Mouse (Mus musculus): Measurements from ENCODE around the gene Ly6g6e. TPM values are rescaled to one million over a fixed set of nuclear protein-coding genes. Genes with fewer than 3 reads are reported as not detected.

Gene Ly6g6e
- polyA plus RNA-seq, 1 experiment from 2014 or later = 0.57 TPM

GRCm38 (mm10) chr17:35103221-35103690, 26.6 kb downstream of the Ly6g6e start:
- no peak overlapping the region for H3K4me2 ChIP-seq (ENCODE audit: low read depth, low read length, severe bottlenecking)
- DNase-seq (ENCODE audit: low spot score) (no peak), ATAC-seq (replicated peaks; ENCODE audit: low FRiP score) (no peak)
- no peak overlapping the region for H3K9ac ChIP-seq (ENCODE audit: low read length)
- peaks cover 7% of the 10 kb centered on the region for H3K36me3 ChIP-seq (ENCODE audit: control insufficient read depth, insufficient read depth, low read length)
- no peak overlapping the region for H3K4me3 ChIP-seq (ENCODE audit: low read depth, low read length)
- H3K9me3 ChIP-seq (ENCODE audit: control insufficient read depth, low read length) = no peaks in the 10 kb centered on the region
- no peaks in the 10 kb centered on the region for H3K4me1 ChIP-seq (replicated peaks; ENCODE audit: control insufficient read depth, insufficient read depth, low read length)
- H3K27ac ChIP-seq (ENCODE audit: low read depth, low read length) = no peak overlapping the region
- 79% methylated on average over 6 of the region's 6 CpGs for WGBS
- H3K27me3 ChIP-seq (ENCODE audit: control insufficient read depth, insufficient read depth, low read length) = no peaks in the 10 kb centered on the region

- no peaks in the 10 kb centered on the region for H3K27me3 ChIP-seq (ENCODE audit: control insufficient read depth, insufficient read depth, low read length)
- H3K27ac ChIP-seq (ENCODE audit: low read depth, low read length) = no peak overlapping the region
- no peak overlapping the region for H3K4me2 ChIP-seq (ENCODE audit: low read depth, low read length, severe bottlenecking)
- no peak overlapping the region for H3K9ac ChIP-seq (ENCODE audit: low read length)
- WGBS = 92% methylated on average over 7 of the region's 7 CpGs
- H3K4me1 ChIP-seq (replicated peaks; ENCODE audit: control insufficient read depth, insufficient read depth, low read length) = no peaks in the 10 kb centered on the region
- peaks cover 7% of the 10 kb centered on the region for H3K36me3 ChIP-seq (ENCODE audit: control insufficient read depth, insufficient read depth, low read length)
- H3K9me3 ChIP-seq (ENCODE audit: control insufficient read depth, low read length) = no peaks in the 10 kb centered on the region
- ATAC-seq (replicated peaks; ENCODE audit: low FRiP score) (no peak), DNase-seq (ENCODE audit: low spot score) (no peak)
- H3K4me3 ChIP-seq (ENCODE audit: low read depth, low read length) = no peak overlapping the region
Observed at GRCm38 (mm10) chr17:35104079-35104478, 27.4 kb downstream of the Ly6g6e start.

- Histone ChIP-seq H3K9ac (ENCODE audit: low read length) (no peak overlapping the region), H3K27ac (ENCODE audit: low read depth, low read length) (no peak overlapping the region), H3K4me1 (replicated peaks; ENCODE audit: control insufficient read depth, insufficient read depth, low read length) (no peaks in the 10 kb centered on the region), H3K4me3 (ENCODE audit: low read depth, low read length) (no peak overlapping the region), H3K27me3 (ENCODE audit: control insufficient read depth, insufficient read depth, low read length) (no peaks in the 10 kb centered on the region), H3K36me3 (ENCODE audit: control insufficient read depth, insufficient read depth, low read length) (peaks cover 7% of the 10 kb centered on the region), H3K4me2 (ENCODE audit: low read depth, low read length, severe bottlenecking) (no peak overlapping the region), H3K9me3 (ENCODE audit: control insufficient read depth, low read length) (no peaks in the 10 kb centered on the region)
- ATAC-seq (replicated peaks; ENCODE audit: low FRiP score) (no peak), DNase-seq (ENCODE audit: low spot score) (no peak)
- 81% methylated on average over 6 of the region's 6 CpGs for WGBS
Observed at GRCm38 (mm10) chr17:35104754-35105153, 28.1 kb downstream of the Ly6g6e start.

- Histone ChIP-seq H3K27ac (ENCODE audit: low read depth, low read length) (no peak overlapping the region), H3K9ac (ENCODE audit: low read length) (peak overlapping the region; percentile 53), H3K4me1 (replicated peaks; ENCODE audit: control insufficient read depth, insufficient read depth, low read length) (no peaks in the 10 kb centered on the region), H3K9me3 (ENCODE audit: control insufficient read depth, low read length) (no peaks in the 10 kb centered on the region), H3K36me3 (ENCODE audit: control insufficient read depth, insufficient read depth, low read length) (peaks cover 7% of the 10 kb centered on the region), H3K4me3 (ENCODE audit: low read depth, low read length) (no peak overlapping the region), H3K27me3 (ENCODE audit: control insufficient read depth, insufficient read depth, low read length) (no peaks in the 10 kb centered on the region), H3K4me2 (ENCODE audit: low read depth, low read length, severe bottlenecking) (peak overlapping the region; percentile 33; the same call in 1 of the 2 replicates)
- DNase-seq (ENCODE audit: low spot score) (no peak), ATAC-seq (replicated peaks; ENCODE audit: low FRiP score) (no peak)
- WGBS = 26% methylated on average over 13 of the region's 13 CpGs
Observed at GRCm38 (mm10) chr17:35105740-35106389, 29.2 kb downstream of the Ly6g6e start.

- ATAC-seq (replicated peaks; ENCODE audit: low FRiP score) = no peak
- H3K9ac ChIP-seq (ENCODE audit: low read length) = peak overlapping the region; percentile 53; the same call in 1 of the 2 replicates
- H3K27me3 ChIP-seq (ENCODE audit: control insufficient read depth, insufficient read depth, low read length) = no peaks in the 10 kb centered on the region
- H3K36me3 ChIP-seq (ENCODE audit: control insufficient read depth, insufficient read depth, low read length) = peaks cover 7% of the 10 kb centered on the region
- no peak overlapping the region for H3K27ac ChIP-seq (ENCODE audit: low read depth, low read length)
- WGBS = 71% methylated on average over 3 of the region's 3 CpGs
- H3K4me3 ChIP-seq (ENCODE audit: low read depth, low read length) = no peak overlapping the region
- H3K9me3 ChIP-seq (ENCODE audit: control insufficient read depth, low read length) = no peaks in the 10 kb centered on the region
- peak overlapping the region; percentile 33; the same call in 1 of the 2 replicates for H3K4me2 ChIP-seq (ENCODE audit: low read depth, low read length, severe bottlenecking)
- H3K4me1 ChIP-seq (replicated peaks; ENCODE audit: control insufficient read depth, insufficient read depth, low read length) = no peaks in the 10 kb centered on the region
- DNase-seq (ENCODE audit: low spot score) = no peak
Observed at GRCm38 (mm10) chr17:35106522-35106921, 29.8 kb downstream of the Ly6g6e start.

- Histone ChIP-seq H3K4me3 (ENCODE audit: low read depth, low read length) (no peak within 1 kb of the TSS), H3K4me2 (ENCODE audit: low read depth, low read length, severe bottlenecking) (no peak within 1 kb of the TSS), H3K36me3 (ENCODE audit: control insufficient read depth, insufficient read depth, low read length) (no peaks in the 10 kb centered on the region; the same call in 1 of the 2 replicates), H3K27me3 (ENCODE audit: control insufficient read depth, insufficient read depth, low read length) (no peaks in the 10 kb centered on the region), H3K9ac (ENCODE audit: low read length) (no peak within 1 kb of the TSS), H3K4me1 (replicated peaks; ENCODE audit: control insufficient read depth, insufficient read depth, low read length) (no peaks in the 10 kb centered on the region), H3K9me3 (ENCODE audit: control insufficient read depth, low read length) (no peaks in the 10 kb centered on the region), H3K27ac (ENCODE audit: low read depth, low read length) (no peak within 1 kb of the TSS)
- WGBS = 90% methylated on average over 6 of the region's 6 CpGs
- no peak for ATAC-seq (replicated peaks; ENCODE audit: low FRiP score)
- no peak for DNase-seq (ENCODE audit: low spot score)
Observed at GRCm38 (mm10) chr17:35108097-35108496, 31.4 kb downstream of the Ly6g6e start, which contains the start of gene Ly6g5c. Ly6g5c (plus strand) TSS chr17:35108279.

GRCm38 (mm10) chr17:35111774-35112173, 35.1 kb downstream of the Ly6g6e start:
- WGBS = 79% methylated on average over 9 of the region's 9 CpGs
- ATAC-seq (replicated peaks; ENCODE audit: low FRiP score) (no peak), DNase-seq (ENCODE audit: low spot score) (no peak)
- no peaks in the 10 kb centered on the region for H3K4me1 ChIP-seq (replicated peaks; ENCODE audit: control insufficient read depth, insufficient read depth, low read length)
- H3K36me3 ChIP-seq (ENCODE audit: control insufficient read depth, insufficient read depth, low read length) = peaks cover 6% of the 10 kb centered on the region; the same call in 1 of the 2 replicates
- no peaks in the 10 kb centered on the region for H3K9me3 ChIP-seq (ENCODE audit: control insufficient read depth, low read length)
- no peak overlapping the region for H3K4me2 ChIP-seq (ENCODE audit: low read depth, low read length, severe bottlenecking)
- H3K27me3 ChIP-seq (ENCODE audit: control insufficient read depth, insufficient read depth, low read length) = no peaks in the 10 kb centered on the region
- H3K27ac ChIP-seq (ENCODE audit: low read depth, low read length) = no peak overlapping the region
- H3K9ac ChIP-seq (ENCODE audit: low read length) = no peak overlapping the region
- H3K4me3 ChIP-seq (ENCODE audit: low read depth, low read length) = no peak overlapping the region

GRCm38 (mm10) chr17:35115046-35116019, 38.6 kb downstream of the Ly6g6e start, which contains the start of gene Ly6g5b:
Ly6g5b (minus strand) TSS chr17:35115428.
- 92% methylated on average over 8 of the region's 8 CpGs for WGBS
- DNase-seq (ENCODE audit: low spot score) = no peak
- Histone ChIP-seq H3K27me3 (ENCODE audit: control insufficient read depth, insufficient read depth, low read length) (no peaks in the 10 kb centered on the region), H3K36me3 (ENCODE audit: control insufficient read depth, insufficient read depth, low read length) (peaks cover 16% of the 10 kb centered on the region; the same call in 1 of the 2 replicates), H3K9me3 (ENCODE audit: control insufficient read depth, low read length) (no peaks in the 10 kb centered on the region), H3K4me1 (replicated peaks; ENCODE audit: control insufficient read depth, insufficient read depth, low read length) (peaks cover 3% of the 10 kb centered on the region; the same call in 1 of the 2 replicates), H3K9ac (ENCODE audit: low read length) (no peak within 1 kb of the TSS), H3K4me3 (ENCODE audit: low read depth, low read length) (no peak within 1 kb of the TSS), H3K4me2 (ENCODE audit: low read depth, low read length, severe bottlenecking) (no peak within 1 kb of the TSS), H3K27ac (ENCODE audit: low read depth, low read length) (no peak within 1 kb of the TSS)
- no peak for ATAC-seq (replicated peaks; ENCODE audit: low FRiP score)
